Mouse (Mus musculus): ENCODE results near the gene Csnk1g1.

DNA sequence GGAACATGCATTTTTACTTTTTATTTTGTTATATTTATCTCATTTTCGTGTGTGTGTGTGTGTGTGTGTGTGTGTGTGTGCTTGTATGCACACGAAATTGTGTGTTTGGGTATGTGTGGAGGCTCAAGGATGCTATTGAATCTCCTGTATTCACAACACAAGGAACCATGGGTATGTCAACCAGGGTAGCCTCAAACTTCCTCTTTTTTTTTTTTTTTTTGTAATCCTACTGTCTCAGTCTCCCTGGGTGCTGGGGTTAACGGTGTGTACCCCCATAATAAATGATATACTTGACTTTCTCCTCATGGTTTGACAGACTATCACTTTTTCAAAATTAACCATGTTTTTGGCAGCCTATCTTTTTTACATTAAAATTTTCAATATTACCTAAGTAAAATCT, 5.8 kb upstream of the Csnk1g1 start:
- no peak for TF ChIP-seq CTCF (IDR thresholded peaks at IDR 0.05; ENCODE audit: low read depth, low read length)
- TF ChIP-seq POLR2A (IDR thresholded peaks at IDR 0.05; ENCODE audit: extremely low read depth, insufficient read depth, low read length), result no peak
